Mouse (Mus musculus) small intestine, adult 2 months (tissue): ENCODE data around the gene Prpf31. TPM values are rescaled to one million over a fixed set of nuclear protein-coding genes. Genes with fewer than 3 reads are reported as not detected.

Source experiments
- H3K27ac ChIP-seq: fragments of 200-500 bp; 2 replicates; pipeline ENCODE4 v1.5.1; 2012; ENCODE audit warnings: low read depth, low read length, control low read depth, inconsistent platforms; ENCODE audit not compliant: insufficient read depth
- H3K27me3 ChIP-seq: fragments of 200-500 bp; 2 replicates; pipeline ENCODE4 v1.6.1; 2012; ENCODE audit warnings: mild to moderate bottlenecking, moderate library complexity, low read length, inconsistent platforms; ENCODE audit not compliant: control insufficient read depth, insufficient read depth
- H3K36me3 ChIP-seq: fragments of 200-500 bp; 2 replicates; pipeline ENCODE4 v1.6.1; 2012; ENCODE audit warnings: mild to moderate bottlenecking, low read length, control low read depth, inconsistent platforms; ENCODE audit not compliant: control insufficient read depth, insufficient read depth
- H3K4me1 ChIP-seq: fragments of 200-500 bp; 2 replicates; pipeline ENCODE4 v1.6.1; 2012; ENCODE audit warnings: low read length, inconsistent platforms, mixed read lengths; ENCODE audit not compliant: control insufficient read depth, insufficient read depth, insufficient read length
- H3K4me3 ChIP-seq: fragments of 200-500 bp; 2 replicates; pipeline ENCODE4 v1.5.1; 2012; ENCODE audit warnings: low read depth, mild to moderate bottlenecking, control low read depth, inconsistent platforms, low read length, moderate library complexity
- CTCF ChIP-seq: fragments of 200-500 bp; IDR thresholded peaks from 2 replicates; pipeline ENCODE4 v1.5.1; 2012; ENCODE audit warnings: low read depth, mild to moderate bottlenecking, control low read depth, inconsistent platforms, low read length, moderate library complexity, mixed read lengths; ENCODE audit not compliant: insufficient replicate concordance, insufficient read length; ENCODE audit errors: extremely low read depth
- POLR2A ChIP-seq: fragments of 200-500 bp; IDR thresholded peaks from 2 replicates; pipeline ENCODE4 v1.6.1; 2012; ENCODE audit warnings: low read depth, mild to moderate bottlenecking, control low read depth, inconsistent platforms, low read length, moderate library complexity
- WGBS: fragments of 180-500 bp; shearing (Covaris S2); methylation state at CpG from one replicate; pipeline ENCODE4 v1.1.7; 2018; 5-methylcytosine and 5-hydroxymethylcytosine counted together
- polyA plus RNA-seq: library from polyadenylated mRNA; depleted of rRNA; stranded (reverse); fragments of >200 nt; gene quantifications from 2 replicates; pipeline ENCODE4 v1.2.3, GENCODE M21; 2012

Gene Prpf31
- polyA plus RNA-seq, 1 experiment, result 16.7 TPM

DNA sequence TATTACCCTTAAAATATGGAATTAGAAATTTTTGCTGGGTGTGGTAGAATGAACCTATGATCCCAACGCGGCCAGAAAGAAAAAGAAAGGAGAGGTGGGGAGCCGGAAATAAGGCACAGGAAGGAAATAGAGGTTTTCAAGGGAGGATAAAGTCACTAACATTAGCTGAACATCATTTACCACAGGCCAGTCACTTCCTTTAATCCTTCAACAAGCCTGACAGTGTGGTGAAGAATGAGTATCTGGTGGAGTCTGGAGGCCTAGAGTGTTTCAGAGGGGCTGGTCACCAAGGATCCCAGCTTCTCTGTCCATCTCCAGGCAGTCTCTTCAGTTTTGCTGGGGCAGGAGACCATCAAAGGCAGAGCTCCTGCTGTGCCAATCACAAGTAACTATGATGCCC, 19.3 kb upstream of the Prpf31 start:
- H3K27ac ChIP-seq, result no peak overlapping the region
- no peaks in the 10 kb centered on the region for H3K36me3 ChIP-seq
- H3K4me1 ChIP-seq, result peaks cover 2% of the 10 kb centered on the region; the same call in 1 of the 2 replicates
- no peak overlapping the region for H3K4me3 ChIP-seq
- no peaks in the 10 kb centered on the region for H3K27me3 ChIP-seq
- no peak for TF ChIP-seq CTCF
- no peak for TF ChIP-seq POLR2A
- WGBS, result 86% methylated on average over 3 of the region's 3 CpGs

DNA sequence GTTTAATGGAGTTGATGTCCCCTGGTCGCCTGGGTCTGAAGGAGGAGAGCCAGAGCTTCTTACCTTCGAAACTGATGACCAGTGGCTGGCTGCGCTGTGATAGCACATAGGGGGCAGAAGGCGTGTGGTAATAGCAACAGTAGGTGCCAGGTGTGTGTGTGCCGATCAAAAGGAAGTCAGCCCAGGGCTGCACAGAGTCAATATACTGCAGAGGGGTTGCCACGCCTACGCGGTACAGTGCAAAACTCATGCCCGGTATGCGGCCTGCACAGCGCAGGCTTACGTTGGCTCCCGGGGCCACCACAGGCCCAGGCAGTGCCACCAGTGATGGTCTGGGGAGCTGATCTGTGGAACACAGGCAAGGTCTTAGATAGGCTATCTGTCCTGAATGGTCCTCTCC, 18.8 kb upstream of the Prpf31 start:
- TF ChIP-seq POLR2A (no peak), CTCF (no peak)
- Histone ChIP-seq H3K27me3 (no peaks in the 10 kb centered on the region), H3K4me1 (peaks cover 2% of the 10 kb centered on the region; the same call in 1 of the 2 replicates), H3K27ac (no peak overlapping the region), H3K36me3 (no peaks in the 10 kb centered on the region), H3K4me3 (no peak overlapping the region)
- WGBS, result 61% methylated on average over 13 of the region's 13 CpGs

GRCm38 (mm10) chr7:3614021-3614420, 15.8 kb upstream of the Prpf31 start:
- WGBS, result 75% methylated on average over 3 of the region's 3 CpGs

GRCm38 (mm10) chr7:3616057-3616388, 13.8 kb upstream of the Prpf31 start, which contains the start of gene Oscar:
Oscar (minus strand) TSS chr7:3616157.
- Histone ChIP-seq H3K27ac (no peak within 1 kb of the TSS), H3K4me1 (peaks cover 2% of the 10 kb centered on the region; the same call in 1 of the 2 replicates), H3K4me3 (no peak within 1 kb of the TSS), H3K36me3 (peaks cover 13% of the 10 kb centered on the region; the same call in 1 of the 2 replicates), H3K27me3 (no peaks in the 10 kb centered on the region)
- no peak for TF ChIP-seq CTCF
- no peak for TF ChIP-seq POLR2A
- WGBS, result 81% methylated on average over 4 of the region's 4 CpGs

More at GRCm38 (mm10) chr7:3614021-3614420, 15.8 kb upstream of the Prpf31 start:
- TF ChIP-seq POLR2A, result no peak
- Histone ChIP-seq H3K27me3 (no peaks in the 10 kb centered on the region), H3K27ac (no peak overlapping the region), H3K4me1 (peaks cover 2% of the 10 kb centered on the region; the same call in 1 of the 2 replicates), H3K4me3 (no peak overlapping the region), H3K36me3 (no peaks in the 10 kb centered on the region)

GRCm38 (mm10) chr7:3616389-3617241, 13.2 kb upstream of the Prpf31 start:
- WGBS, result 36% methylated on average over 6 of the region's 6 CpGs
- Histone ChIP-seq H3K27ac (no peak overlapping the region), H3K4me3 (no peak overlapping the region), H3K4me1 (no peaks in the 10 kb centered on the region), H3K27me3 (no peaks in the 10 kb centered on the region), H3K36me3 (peaks cover 13% of the 10 kb centered on the region; the same call in 1 of the 2 replicates)
- no peak for TF ChIP-seq CTCF
- TF ChIP-seq POLR2A, result no peak

- Histone ChIP-seq H3K36me3 (peaks cover 14% of the 10 kb centered on the region; the same call in 1 of the 2 replicates), H3K27me3 (no peaks in the 10 kb centered on the region), H3K4me1 (no peaks in the 10 kb centered on the region), H3K27ac (peak within 1 kb of the TSS; percentile 50), H3K4me3 (peak within 1 kb of the TSS; percentile 75)
- under 1% methylated on average over 32 of the region's 32 CpGs for WGBS
- TF ChIP-seq CTCF (no peak), POLR2A (peak; percentile 74)
These were observed 12.4 kb upstream of the Prpf31 start, which contains the start of gene Ndufa3 for GRCm38 (mm10) chr7:3617242-3617995. Ndufa3 (plus strand) TSS chr7:3617373.

DNA sequence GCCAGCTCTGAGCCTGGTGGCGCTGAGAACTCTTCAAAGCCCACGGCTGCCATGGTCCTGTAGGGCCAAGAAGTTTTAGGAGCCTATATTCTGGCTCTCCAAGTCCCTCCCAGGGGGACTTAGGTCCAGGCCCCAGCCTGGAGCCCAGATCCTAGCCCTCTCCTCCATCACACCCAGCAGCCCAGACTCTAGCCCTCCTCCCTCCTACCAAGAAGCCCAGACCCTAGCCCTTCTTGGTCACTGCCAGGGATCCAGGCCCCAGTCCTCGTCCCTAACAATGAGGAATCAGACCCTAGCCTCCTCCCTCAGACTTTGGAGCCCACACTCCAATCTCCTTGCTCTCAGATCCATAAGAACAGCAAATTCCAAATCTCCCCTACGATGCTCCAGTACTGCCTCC, 755 bp upstream of the Prpf31 start:
- no peaks in the 10 kb centered on the region for H3K27me3 ChIP-seq
- H3K4me1 ChIP-seq, result peaks cover 13% of the 10 kb centered on the region
- H3K27ac ChIP-seq, result no peak overlapping the region
- no peak for TF ChIP-seq CTCF
- TF ChIP-seq POLR2A, result no peak
- WGBS, result 35% methylated on average over 4 of the region's 4 CpGs
- H3K4me3 ChIP-seq, result peak overlapping the region; percentile 80
- H3K36me3 ChIP-seq, result peaks cover 5% of the 10 kb centered on the region
